In the genomic region with DNA sequence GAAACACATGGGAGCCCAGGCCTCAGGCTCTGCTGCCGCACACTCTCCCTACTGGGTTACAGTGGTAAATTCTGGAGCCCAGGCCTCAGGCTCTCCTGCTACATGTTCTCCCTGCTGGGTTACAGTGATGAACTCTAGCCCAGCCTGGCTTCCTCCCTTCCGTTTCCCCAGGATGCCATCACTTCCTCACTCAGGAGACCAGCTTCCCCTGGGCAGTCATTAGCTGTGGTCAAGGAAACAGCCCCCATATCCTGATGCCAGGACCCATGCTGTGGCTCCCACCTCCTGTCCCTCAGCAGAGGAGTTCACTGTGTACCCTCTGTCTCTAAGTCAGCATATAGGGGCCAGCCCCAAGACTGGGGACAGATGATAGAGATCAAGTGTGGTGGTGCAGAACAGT, we compare ENCODE assay signal across 9 mouse cellular contexts. TPM values are rescaled to one million over a fixed set of nuclear protein-coding genes. Genes with fewer than 3 reads are reported as not detected.
DNase-seq lines count a peak whose midpoint lies in the region; ATAC-seq and TF ChIP-seq lines count a peak whose summit lies in the region.
"Had no signal": no experiment of that assay in that cellular context is flagged by ENCODE, and none has a peak within 500 bp of the region (broad histone marks: within the 10 kb centered on the region; RNA-seq: fewer than 3 reads in every experiment).

No protein-coding gene starts in this region.

- TF ChIP-seq POLR2A in lung, adult 2 months (IDR thresholded peaks at IDR 0.05; ENCODE audit: borderline replicate concordance, extremely low read depth, low read depth, low read length) = 0 out of 2 replicates have a peak, but pooled peaks have one; percentile 22

- peaks cover 63% of the 10 kb centered on the region for H3K36me3 ChIP-seq in hindbrain, embryonic 13.5 days
- H3K36me3 ChIP-seq in hindbrain, embryonic 10.5 days = peaks cover 61% of the 10 kb centered on the region
- H3K36me3 ChIP-seq in embryonic facial prominence, embryonic 14.5 days (ENCODE audit: control insufficient read depth, insufficient read depth, low read length) = 0 out of 2 replicates have a peak, but pooled peaks cover 11% of the 10 kb centered on the region

- no peaks in the 10 kb centered on the region for H3K27me3 ChIP-seq in hindbrain, embryonic 13.5 days
- H3K27me3 ChIP-seq in hindbrain, embryonic 10.5 days (ENCODE audit: insufficient read depth, poor library complexity, severe bottlenecking) = no peaks in the 10 kb centered on the region
- no peaks in the 10 kb centered on the region for H3K27me3 ChIP-seq in embryonic facial prominence, embryonic 14.5 days (replicated peaks; ENCODE audit: control insufficient read depth, insufficient read depth, low read length)

- 0 out of 2 replicates have a peak, but pooled peaks cover 4% of the 10 kb centered on the region for H3K4me1 ChIP-seq in hindbrain, embryonic 13.5 days (replicated peaks)
- H3K4me1 ChIP-seq in hindbrain, embryonic 10.5 days (replicated peaks) = peaks cover 4% of the 10 kb centered on the region; the same call in 1 of the 2 replicates
- H3K4me1 ChIP-seq in embryonic facial prominence, embryonic 14.5 days (ENCODE audit: control insufficient read depth, insufficient read depth, low read length) = peaks cover 20% of the 10 kb centered on the region
- peaks cover 31% of the 10 kb centered on the region for H3K4me1 ChIP-seq in lung, adult 2 months (ENCODE audit: control insufficient read depth, insufficient read depth, low read length)

- DNase-seq in hindbrain, embryonic 10.5 days (ENCODE audit: low spot score) = no peak
- no peak for DNase-seq in embryonic facial prominence, embryonic 14.5 days (ENCODE audit: low spot score)
- DNase-seq in kidney, adult 8-10 months = peak; percentile 42 to 59
- DNase-seq in lung, adult 2 months = no peak
- no peak for DNase-seq in c-Kit-positive CD71-positive TER-119-positive erythroid progenitor cells, embryonic 14.5 days (ENCODE audit: low spot score)
- no peak for DNase-seq in layer of hippocampus, postnatal 14 days (ENCODE audit: low spot score in 2 of 2)

- H3K9me3 ChIP-seq in hindbrain, embryonic 13.5 days = no peaks in the 10 kb centered on the region
- H3K9me3 ChIP-seq in hindbrain, embryonic 10.5 days = no peaks in the 10 kb centered on the region
- H3K9me3 ChIP-seq in embryonic facial prominence, embryonic 14.5 days (ENCODE audit: control insufficient read depth, low read length) = no peaks in the 10 kb centered on the region
- H3K9me3 ChIP-seq: G1E had no signal

- H3K27ac ChIP-seq in hindbrain, embryonic 13.5 days = peak overlapping the region; percentile 30; the same call in 1 of the 2 replicates
- H3K27ac ChIP-seq in hindbrain, embryonic 10.5 days = no peak overlapping the region
- H3K27ac ChIP-seq in embryonic facial prominence, embryonic 14.5 days (replicated peaks; ENCODE audit: low read depth, low read length) = peak overlapping the region; percentile 68; the same call in 1 of the 2 replicates

- no peak for ATAC-seq in hindbrain, embryonic 13.5 days (ENCODE audit: low FRiP score)
- ATAC-seq in embryonic facial prominence, embryonic 14.5 days (ENCODE audit: low read depth) = no peak
- ATAC-seq in granulocyte monocyte progenitor cell, adult 5-6 weeks (replicated peaks; ENCODE audit: poor library complexity, severe bottlenecking) = no peak

- TF ChIP-seq CTCF in lung, adult 2 months (IDR thresholded peaks at IDR 0.05; ENCODE audit: insufficient read depth, low read length) = no peak

- no peak overlapping the region for H3K9ac ChIP-seq in hindbrain, embryonic 13.5 days
- H3K9ac ChIP-seq in embryonic facial prominence, embryonic 14.5 days (ENCODE audit: low read depth, low read length) = no peak overlapping the region

- 82% methylated on average over 2 of the region's 2 CpGs for WGBS in hindbrain, embryonic 13.5 days
- WGBS in hindbrain, embryonic 10.5 days = 92% methylated on average over 2 of the region's 2 CpGs
- 80% methylated on average over 2 of the region's 2 CpGs for WGBS in embryonic facial prominence, embryonic 14.5 days
- 47% methylated on average over 2 of the region's 2 CpGs for WGBS in lung, adult 2 months

- no peak overlapping the region for H3K4me3 ChIP-seq in hindbrain, embryonic 13.5 days
- no peak overlapping the region for H3K4me3 ChIP-seq in hindbrain, embryonic 10.5 days
- H3K4me3 ChIP-seq in embryonic facial prominence, embryonic 14.5 days (ENCODE audit: low read depth, low read length) = no peak overlapping the region
- no peak overlapping the region for H3K4me3 ChIP-seq in lung, adult 2 months (replicated peaks; ENCODE audit: extremely low read depth, low read depth, low read length)

- no peak overlapping the region for H3K4me2 ChIP-seq in hindbrain, embryonic 13.5 days
- no peak overlapping the region for H3K4me2 ChIP-seq in embryonic facial prominence, embryonic 14.5 days (ENCODE audit: low read depth, low read length)

RNA-seq across cellular contexts. Expression of gene Mtss1l, which starts 49.1 kb away (rescaled TPM):
- 19.0 and 20.4 TPM in 2 replicates for polyA plus RNA-seq in hindbrain, embryonic 13.5 days (2015; fragmentation: Nextera tagmentation; extraction: Ambion mirVana)
- polyA plus RNA-seq in hindbrain, embryonic 10.5 days (2016; fragmentation: Nextera tagmentation; extraction: Ambion mirVana) = 6.4 and 6.9 TPM in 2 replicates
- 13.5 and 13.8 TPM in 2 replicates for polyA plus RNA-seq in embryonic facial prominence, embryonic 14.5 days (2014; fragmentation: Nextera tagmentation; extraction: Ambion mirVana)
- polyA plus RNA-seq in lung, adult 2 months (2012; rRNA removed) = 120 and 125 TPM in 2 replicates
- 0.28 TPM in 1 of 2 replicates, not detected in the other for total RNA-seq in granulocyte monocyte progenitor cell, adult 5-6 weeks (2014; fragmentation: Nextera tagmentation)
- total RNA-seq in granulocyte monocyte progenitor cell, adult 5-6 weeks (2017) = 0.22 TPM in 1 of 2 replicates, not detected in the other
- 100 to 1,000 TPM; 220 to 233 TPM for total RNA-seq in layer of hippocampus, postnatal 14 days (2021)

RNA-seq across cellular contexts. Expression of gene Vac14, which starts 53.7 kb away (rescaled TPM):
- polyA plus RNA-seq in hindbrain, embryonic 13.5 days (2015; fragmentation: Nextera tagmentation; extraction: Ambion mirVana) = 23.7 and 24.9 TPM in 2 replicates
- 28.0 and 31.9 TPM in 2 replicates for polyA plus RNA-seq in hindbrain, embryonic 10.5 days (2016; fragmentation: Nextera tagmentation; extraction: Ambion mirVana)
- polyA plus RNA-seq in embryonic facial prominence, embryonic 14.5 days (2014; fragmentation: Nextera tagmentation; extraction: Ambion mirVana) = 17.7 and 21.1 TPM in 2 replicates
- polyA plus RNA-seq in lung, adult 2 months (2012; rRNA removed) = 33.3 TPM in 2 replicates
- 50.5 and 58.3 TPM in 2 replicates for total RNA-seq in granulocyte monocyte progenitor cell, adult 5-6 weeks (2014; fragmentation: Nextera tagmentation)
- total RNA-seq in granulocyte monocyte progenitor cell, adult 5-6 weeks (2017) = 25.2 and 37.3 TPM in 2 replicates
- 10 to 100 TPM; 24.5 to 26.6 TPM for total RNA-seq in layer of hippocampus, postnatal 14 days (2021)

Comparison
In these comparisons a context has a peak if more than half of its experiments do, and no peak if none do; other contexts are left out.
1. DNase-seq: peak in kidney, adult 8-10 months (2 of 2); none in hindbrain, embryonic 10.5 days (single experiment), embryonic facial prominence, embryonic 14.5 days (single experiment), lung, adult 2 months (single experiment), c-Kit-positive CD71-positive TER-119-positive erythroid progenitor cells, embryonic 14.5 days (single experiment) and layer of hippocampus, postnatal 14 days (0 of 2).